Mouse (Mus musculus) MEL (cell line): ENCODE results near the gene Alx3. TPM values are rescaled to one million over a fixed set of nuclear protein-coding genes. Genes with fewer than 3 reads are reported as not detected.

Experiments used
- DNase-seq: peaks from one replicate; pipeline ENCODE4 v3.0.0; 2011; ENCODE audit warnings: low read depth, low spot score
- H3K27ac ChIP-seq: 2 replicates; pipeline ENCODE4 v1.5.1; 2012; ENCODE audit warnings: low read depth, mild to moderate bottlenecking, control low read depth, low read length, moderate library complexity; ENCODE audit not compliant: control insufficient read depth
- H3K27me3 ChIP-seq, 2 experiments: fragments of 150-350 bp in 1 of 2; sonication (generic) in 1 of 2; 2 replicates each; pipeline ENCODE4 v1.6.1; 2012; ENCODE audit warnings: low read length in 2 of 2, mild to moderate bottlenecking in 2 of 2, improper control_type of control experiment in 1 of 2, moderate library complexity in 1 of 2; ENCODE audit not compliant: insufficient read depth in 2 of 2, control insufficient read depth in 1 of 2
- H3K36me3 ChIP-seq, 2 experiments: 2 replicates each; pipeline ENCODE4 v1.6.1; 2012 to 2014; ENCODE audit warnings: low read length in 2 of 2, improper control_type of control experiment in 1 of 2, inconsistent platforms in 1 of 2, mild to moderate bottlenecking in 1 of 2; ENCODE audit not compliant: insufficient read depth in 2 of 2, control insufficient read depth in 1 of 2
- H3K4me1 ChIP-seq, 2 experiments: fragments of 150-350 bp in 1 of 2; sonication (generic) in 1 of 2; 2 replicates each; pipeline ENCODE4 v1.6.1; 2012; ENCODE audit warnings: low read length in 2 of 2, improper control_type of control experiment in 1 of 2, mild to moderate bottlenecking in 1 of 2; ENCODE audit not compliant: insufficient read depth in 2 of 2, control insufficient read depth in 1 of 2
- H3K4me3 ChIP-seq, 2 experiments: fragments of 150-350 bp in 1 of 2; sonication (generic) in 1 of 2; 2 replicates each; pipeline ENCODE4 v1.5.1; 2012; ENCODE audit warnings: low read depth in 2 of 2, low read length in 2 of 2, mild to moderate bottlenecking in 2 of 2, moderate library complexity in 2 of 2, control low read depth in 1 of 2, improper control_type of control experiment in 1 of 2; ENCODE audit not compliant: control insufficient read depth in 1 of 2, insufficient read depth in 1 of 2
- H3K79me2 ChIP-seq: 2 replicates; pipeline ENCODE4 v1.6.1; 2012; ENCODE audit warnings: mild to moderate bottlenecking, low read length, moderate library complexity; ENCODE audit not compliant: control insufficient read depth, poor library complexity, insufficient read depth
- H3K9ac ChIP-seq: 2 replicates; pipeline ENCODE4 v1.6.1; 2012; ENCODE audit warnings: low read depth, mild to moderate bottlenecking, control low read depth, low read length, moderate library complexity; ENCODE audit not compliant: control insufficient read depth, poor library complexity, severe bottlenecking
- H3K9me3 ChIP-seq: fragments of 150-350 bp; sonication (generic); replicated peaks from 2 replicates; pipeline ENCODE4 v1.6.1; 2012; ENCODE audit warnings: mild to moderate bottlenecking, low read length, improper control_type of control experiment, moderate library complexity; ENCODE audit not compliant: insufficient read depth
- BHLHE40 ChIP-seq: IDR thresholded peaks from 2 replicates; pipeline ENCODE4 v1.6.1; 2012; ENCODE audit warnings: low read depth, mild to moderate bottlenecking, inconsistent platforms, low read length, improper control_type of control experiment, borderline replicate concordance
- CHD2 ChIP-seq: IDR thresholded peaks from 2 replicates; pipeline ENCODE4 v1.6.1; 2011; ENCODE audit warnings: low read length, improper control_type of control experiment
- E2F4 ChIP-seq: IDR thresholded peaks from 2 replicates; pipeline ENCODE4 v1.6.1; 2011; ENCODE audit warnings: low read depth, low read length, improper control_type of control experiment, borderline replicate concordance
- GABPA ChIP-seq: IDR thresholded peaks from 2 replicates; pipeline ENCODE4 v1.6.1; 2012; ENCODE audit warnings: low read depth, mild to moderate bottlenecking, inconsistent platforms, low read length, improper control_type of control experiment, moderate library complexity
- GATA1 ChIP-seq: IDR thresholded peaks from 2 replicates; pipeline ENCODE4 v1.6.1; 2011; ENCODE audit warnings: low read depth, low read length, improper control_type of control experiment
- HCFC1 ChIP-seq: IDR thresholded peaks from 2 replicates; pipeline ENCODE4 v1.6.1; 2012; ENCODE audit warnings: low read depth, mild to moderate bottlenecking, inconsistent platforms, low read length, improper control_type of control experiment, moderate library complexity
- JUND ChIP-seq: IDR thresholded peaks from 2 replicates; pipeline ENCODE4 v1.6.1; 2011; ENCODE audit warnings: low read depth, mild to moderate bottlenecking, improper control_type of control experiment, low read length
- KAT2A ChIP-seq: conservative IDR thresholded peaks from 2 replicates; pipeline ENCODE4 v1.6.1; 2012; ENCODE audit warnings: low read depth, low read length, improper control_type of control experiment, inconsistent platforms
- MAX ChIP-seq: IDR thresholded peaks from 2 replicates; pipeline ENCODE4 v1.6.1; 2011; ENCODE audit warnings: low read length, improper control_type of control experiment
- MXI1 ChIP-seq: IDR thresholded peaks from 2 replicates; pipeline ENCODE4 v1.6.1; 2011; ENCODE audit warnings: mild to moderate bottlenecking, low read depth, low read length, improper control_type of control experiment
- MYB ChIP-seq: IDR thresholded peaks from 2 replicates; pipeline ENCODE4 v1.6.1; 2011; ENCODE audit warnings: mild to moderate bottlenecking, low read depth, low read length, improper control_type of control experiment
- MYC ChIP-seq: IDR thresholded peaks from 2 replicates; pipeline ENCODE4 v1.6.1; 2011; ENCODE audit warnings: low read depth, mild to moderate bottlenecking, low read length, improper control_type of control experiment, moderate library complexity
- NRF1 ChIP-seq: IDR thresholded peaks from 2 replicates; pipeline ENCODE4 v1.6.1; 2014; ENCODE audit warnings: low read depth, mild to moderate bottlenecking, inconsistent platforms, low read length, improper control_type of control experiment, moderate library complexity; ENCODE audit not compliant: poor library complexity, insufficient read depth, severe bottlenecking
- POLR2AphosphoS2 ChIP-seq: IDR thresholded peaks from 2 replicates; pipeline ENCODE4 v1.6.1; 2011; ENCODE audit warnings: low read length, improper control_type of control experiment
- RCOR1 ChIP-seq: IDR thresholded peaks from 2 replicates; pipeline ENCODE4 v1.6.1; 2012; ENCODE audit warnings: low read depth, mild to moderate bottlenecking, inconsistent platforms, low read length, improper control_type of control experiment
- SIN3A ChIP-seq: IDR thresholded peaks from 2 replicates; pipeline ENCODE4 v1.6.1; 2012; ENCODE audit warnings: low read length, improper control_type of control experiment, inconsistent platforms
- SMC3 ChIP-seq: IDR thresholded peaks from 2 replicates; pipeline ENCODE4 v1.6.1; 2011; ENCODE audit warnings: low read depth, low read length, improper control_type of control experiment
- TAL1 ChIP-seq: IDR thresholded peaks from 2 replicates; pipeline ENCODE4 v1.6.1; 2012; ENCODE audit warnings: mild to moderate bottlenecking, inconsistent platforms, low read length, moderate library complexity, mixed read lengths
- TBP ChIP-seq: IDR thresholded peaks from 2 replicates; pipeline ENCODE4 v1.8.0; 2011; ENCODE audit warnings: low read depth, low read length, improper control_type of control experiment
- TCF12 ChIP-seq: IDR thresholded peaks from 2 replicates; pipeline ENCODE4 v1.6.1; 2014; ENCODE audit warnings: low read depth, mild to moderate bottlenecking, inconsistent platforms, low read length, improper control_type of control experiment, moderate library complexity
- UBTF ChIP-seq: IDR thresholded peaks from 2 replicates; pipeline ENCODE4 v1.6.1; 2012; ENCODE audit warnings: low read depth, mild to moderate bottlenecking, inconsistent platforms, low read length, improper control_type of control experiment, moderate library complexity, borderline replicate concordance; ENCODE audit not compliant: insufficient read depth
- USF1 ChIP-seq: IDR thresholded peaks from 2 replicates; pipeline ENCODE4 v1.6.1; 2014; ENCODE audit warnings: low read depth, mild to moderate bottlenecking, inconsistent platforms, low read length, improper control_type of control experiment, moderate library complexity
- ZNF384 ChIP-seq: IDR thresholded peaks from 2 replicates; pipeline ENCODE4 v1.6.1; 2012; ENCODE audit warnings: low read depth, mild to moderate bottlenecking, inconsistent platforms, low read length, improper control_type of control experiment
- polyA plus RNA-seq, 2 experiments: library from polyadenylated mRNA; stranded (reverse) in 1 of 2; unstranded in 1 of 2; fragments of >175 nt in 1 of 2; fragments of >200 nt in 1 of 2; gene quantifications; 2 replicates each; pipeline versions ENCODE4 v1.2.1 to v1.2.4; 2012; ENCODE audit warnings: low replicate concordance in 2 of 2, low read depth in 1 of 2; ENCODE audit not compliant: insufficient read length in 2 of 2, insufficient read depth in 1 of 2, missing spikeins in 1 of 2
- total RNA-seq: library from RNA; depleted of rRNA; stranded (reverse); fragments of 300-350 nt; gene quantifications from 2 replicates; pipeline ENCODE4 v1.2.3, GENCODE M21; 2012

The Alx3 gene
- total and polyA plus RNA-seq, 3 experiments: not detected

- no peak for DNase-seq
Measured at GRCm38 (mm10) chr3:107633906-107634305, 39.1 kb downstream of the Alx3 start.

GRCm38 (mm10) chr3:107635836-107636235 lies 41.0 kb downstream of the Alx3 start:
- peaks cover 3% of the 10 kb centered on the region; the same call in 1 of the 2 replicates for H3K79me2 ChIP-seq
- no peaks in the 10 kb centered on the region; a peak in 1 of 4 replicates for H3K36me3 ChIP-seq
- no peak overlapping the region for H3K4me3 ChIP-seq
- DNase-seq: no peak
- peaks cover 0 to 8% of the 10 kb centered on the region in 2 experiments; a peak in 3 of 4 replicates for H3K27me3 ChIP-seq
- no peak overlapping the region for H3K27ac ChIP-seq
- no peaks in the 10 kb centered on the region for H3K9me3 ChIP-seq
- no peak overlapping the region for H3K9ac ChIP-seq
- peaks cover 0 to 9% of the 10 kb centered on the region in 2 experiments; a peak in 1 of 4 replicates for H3K4me1 ChIP-seq
- TF ChIP-seq HCFC1: no peak
- TF ChIP-seq TBP: no peak
- TF ChIP-seq UBTF: no peak
- TF ChIP-seq SIN3A: no peak
- TF ChIP-seq GABPA: no peak
- TF ChIP-seq, all 39 proteins: peak for 0

More at GRCm38 (mm10) chr3:107633906-107634305, 39.1 kb downstream of the Alx3 start:
- Histone ChIP-seq H3K79me2 (peaks cover 6% of the 10 kb centered on the region), H3K4me3 (no peak overlapping the region), H3K4me1 (peaks cover 0 to 14% of the 10 kb centered on the region in 2 experiments; a peak in 3 of 4 replicates), H3K36me3 (peaks cover 0 to 6% of the 10 kb centered on the region in 2 experiments; a peak in 2 of 4 replicates), H3K27me3 (peaks cover 0 to 8% of the 10 kb centered on the region in 2 experiments; a peak in 3 of 4 replicates), H3K27ac (no peak overlapping the region), H3K9me3 (no peaks in the 10 kb centered on the region), H3K9ac (no peak overlapping the region)
- no peak for TF ChIP-seq E2F4
- no peak for TF ChIP-seq ZNF384
- no peak for TF ChIP-seq RCOR1
- TF ChIP-seq MAX: no peak
- TF ChIP-seq MYB: no peak
- TF ChIP-seq GABPA: no peak
- TF ChIP-seq CHD2: no peak
- no peak for TF ChIP-seq NRF1
- TF ChIP-seq TCF12: no peak
- TF ChIP-seq KAT2A: no peak
- no peak for TF ChIP-seq MXI1
- TF ChIP-seq POLR2AphosphoS2: no peak
- no peak for TF ChIP-seq MYC
- TF ChIP-seq TBP: no peak
- no peak for TF ChIP-seq BHLHE40
- no peak for TF ChIP-seq JUND
- no peak for TF ChIP-seq USF1
- TF ChIP-seq GATA1: no peak
- TF ChIP-seq TAL1: no peak
- no peak for TF ChIP-seq SMC3
